Mouse (Mus musculus) T-helper 2 cell (primary cell): Measurements from ENCODE around the gene Ccdc8.

Experiments used
- in situ Hi-C: fragments of 300-600 bp; cut with MboI, MseI; formaldehyde crosslinking; loops from one replicate; pipeline ENCODE4 v1.15.1; 2025; ENCODE audit warnings: high pct_unique_total_duplicates

Ccdc8 gene

DNA sequence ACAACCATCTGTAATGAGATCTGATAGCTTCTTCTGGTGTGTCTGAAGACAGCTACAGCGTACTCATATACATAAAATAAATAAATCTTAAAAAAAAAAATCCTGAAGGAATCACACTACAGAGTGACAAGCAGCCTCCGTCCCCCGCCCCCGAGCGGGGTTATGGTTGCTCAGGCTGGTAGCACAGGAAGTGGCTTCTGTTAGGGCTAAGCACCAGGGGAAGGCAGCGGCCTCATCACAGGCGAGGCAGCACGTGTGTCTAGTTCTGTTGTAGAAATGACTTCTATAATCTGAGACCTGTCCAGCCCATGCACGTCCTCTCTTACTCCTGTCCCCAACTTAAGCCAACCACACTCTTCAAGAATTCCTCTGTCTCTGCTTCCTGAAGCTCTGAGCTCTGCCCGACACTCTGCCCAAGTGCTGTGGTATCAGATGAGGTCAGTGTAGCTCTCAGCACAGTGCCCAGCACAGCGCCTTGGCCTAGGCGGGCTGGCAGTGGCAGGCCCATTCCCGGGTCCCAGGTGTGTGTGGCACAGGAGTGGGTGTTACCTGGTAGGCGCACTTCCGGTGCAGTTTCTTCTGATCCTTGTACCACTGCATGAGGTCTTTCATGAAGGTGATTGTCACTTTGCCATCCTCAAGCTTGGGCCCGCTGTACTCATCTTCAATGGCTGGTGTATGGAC, 17.0 kb downstream of the Ccdc8 start:
- in situ Hi-C loops: no loop called here

- in situ Hi-C loops: no loop called here
These were observed 17.5 kb downstream of the Ccdc8 start for GRCm38 (mm10) chr7:17010010-17010347.

GRCm38 (mm10) chr7:17011909-17012590, 19.5 kb downstream of the Ccdc8 start:
- in situ Hi-C loops: no loop called here

DNA sequence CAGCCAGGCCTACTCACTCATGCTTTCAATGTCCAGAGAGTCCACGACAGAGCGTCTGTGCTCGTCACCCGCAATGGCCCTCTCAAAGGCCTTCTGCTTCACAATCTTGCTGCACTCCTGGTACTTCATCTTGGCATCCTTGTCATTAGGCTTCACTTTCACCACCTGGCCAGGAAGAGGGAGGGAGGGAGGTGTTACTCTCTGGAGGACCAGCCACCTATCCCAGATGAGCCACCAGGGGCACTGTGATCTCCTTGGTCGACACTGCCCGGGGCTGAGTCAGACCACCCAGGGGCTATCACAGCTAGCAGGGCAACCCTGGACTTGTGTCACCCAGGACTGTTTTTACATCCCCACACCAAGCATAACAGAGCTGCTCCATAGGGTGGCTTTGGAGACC, 22.9 kb downstream of the Ccdc8 start:
- in situ Hi-C loops: no loop called here

GRCm38 (mm10) chr7:17017036-17017435, 24.5 kb downstream of the Ccdc8 start:
- in situ Hi-C loops: no loop called here

- in situ Hi-C loops: no loop called here
These were observed 25.4 kb downstream of the Ccdc8 start for GRCm38 (mm10) chr7:17017921-17018320.

DNA sequence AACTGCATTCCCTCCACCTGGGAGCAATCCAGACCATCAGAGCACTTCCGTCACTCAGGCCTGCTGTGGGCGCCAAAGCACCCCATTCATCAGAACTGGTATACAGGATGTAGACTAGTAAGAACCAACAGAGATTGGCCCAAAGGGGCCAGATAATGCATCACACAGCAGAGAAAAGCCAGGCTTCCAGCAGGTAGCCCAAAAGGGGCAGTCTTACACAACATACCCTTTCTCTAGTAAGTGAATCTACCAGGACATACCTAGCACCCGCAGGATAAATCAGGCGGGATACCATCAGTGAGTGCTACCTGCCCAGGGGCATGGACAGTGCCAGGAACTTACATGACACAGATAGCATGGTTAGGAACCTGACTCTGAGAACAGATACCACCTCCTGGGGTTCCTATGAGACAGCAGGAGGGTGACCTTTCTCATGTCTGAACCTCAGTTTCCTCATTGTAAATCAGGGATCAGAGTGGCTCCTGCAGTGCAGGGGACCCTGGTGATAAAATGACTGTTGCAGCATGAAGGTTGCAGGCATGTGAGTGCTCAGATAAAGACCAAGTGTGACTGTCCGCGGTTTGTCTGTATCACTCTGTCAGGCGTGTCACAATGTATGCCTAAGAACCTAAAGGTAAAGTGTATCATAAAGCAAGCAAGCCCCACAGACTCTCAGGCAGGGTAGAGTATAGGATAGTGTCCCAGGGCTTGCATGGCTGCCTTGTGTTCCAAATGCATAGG, 27.1 kb downstream of the Ccdc8 start:
- in situ Hi-C loops: no loop called here

GRCm38 (mm10) chr7:17022176-17022575, 29.7 kb downstream of the Ccdc8 start:
- in situ Hi-C loops: no loop called here

DNA sequence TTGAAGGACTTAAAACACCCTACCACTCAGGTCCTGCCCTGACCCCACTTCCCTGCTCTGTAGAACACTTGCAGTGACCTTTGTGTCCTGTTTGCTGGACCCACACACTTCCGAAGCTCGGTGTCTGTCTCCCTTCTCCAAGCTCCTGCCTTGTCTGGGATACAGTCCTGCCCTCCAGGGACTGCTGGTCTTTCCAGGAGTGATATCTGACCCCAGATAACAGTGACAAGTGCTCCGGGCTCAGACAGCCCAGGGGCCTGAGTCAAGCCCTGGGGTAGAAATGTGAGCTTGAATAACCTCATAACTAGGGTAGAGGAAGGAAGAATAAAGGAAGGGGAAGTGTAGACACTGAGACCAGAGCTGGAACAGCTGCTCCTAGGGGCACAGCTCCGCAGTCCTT, 31.2 kb downstream of the Ccdc8 start:
- in situ Hi-C loops: no loop called here

- in situ Hi-C loops: no loop called here
These were observed 31.6 kb downstream of the Ccdc8 start for GRCm38 (mm10) chr7:17024141-17024540.

GRCm38 (mm10) chr7:17024814-17025504, 32.5 kb downstream of the Ccdc8 start:
- in situ Hi-C loops: no loop called here

DNA sequence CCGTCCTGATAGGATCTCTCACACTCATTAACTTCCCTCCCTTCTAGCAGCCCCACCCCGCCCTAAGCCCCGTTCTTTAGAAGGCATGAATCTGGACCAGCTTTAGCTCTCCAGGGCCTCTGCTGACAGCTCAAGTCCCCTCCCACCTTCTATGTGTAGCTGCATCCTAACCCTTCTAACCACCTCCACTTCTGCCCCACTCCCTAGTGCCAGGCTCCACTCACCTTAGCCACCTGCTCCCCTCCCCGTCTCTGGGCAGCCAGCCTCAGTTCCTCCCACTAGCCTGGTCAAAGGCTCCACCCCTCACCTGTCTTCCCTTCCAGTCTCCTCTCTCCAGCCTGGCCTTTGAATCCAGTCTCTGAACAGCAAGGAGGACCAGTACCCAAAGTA, 33.0 kb downstream of the Ccdc8 start:
- in situ Hi-C loops: no loop called here

DNA sequence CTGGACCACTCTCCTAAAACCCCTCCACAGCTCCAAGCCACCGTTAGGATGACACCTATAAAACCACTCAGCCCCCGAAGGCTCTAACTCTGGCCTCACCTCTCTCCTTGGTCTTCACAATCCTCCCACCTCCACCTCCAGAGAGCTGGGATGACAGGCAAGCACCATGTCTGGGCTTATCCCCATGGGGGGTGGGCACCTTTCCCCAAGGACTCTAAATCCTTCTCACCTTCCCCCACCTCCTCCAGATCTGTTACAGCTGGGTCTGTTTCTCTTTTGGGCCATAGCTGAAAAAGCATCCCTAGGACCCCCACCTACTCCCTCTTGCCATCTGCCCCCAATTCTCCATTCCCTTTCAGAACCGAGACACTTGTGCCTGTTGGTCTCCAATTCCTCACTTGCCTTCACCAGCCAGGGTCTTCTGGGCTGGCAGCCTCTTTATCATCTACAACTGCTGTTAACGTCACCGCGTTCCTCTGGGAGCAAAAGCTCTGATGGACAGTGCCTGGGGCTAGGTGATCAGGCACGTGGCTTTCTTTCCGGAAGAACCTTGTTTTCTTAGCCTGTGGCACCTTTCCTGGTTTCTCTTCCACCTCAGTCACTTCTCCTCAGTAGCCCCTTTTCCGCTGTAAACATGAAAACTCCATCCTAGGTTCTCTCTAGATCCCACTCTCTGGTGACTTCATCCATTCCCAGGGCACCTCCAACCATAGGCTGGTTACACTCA, 33.6 kb downstream of the Ccdc8 start:
- in situ Hi-C loops: no loop called here

DNA sequence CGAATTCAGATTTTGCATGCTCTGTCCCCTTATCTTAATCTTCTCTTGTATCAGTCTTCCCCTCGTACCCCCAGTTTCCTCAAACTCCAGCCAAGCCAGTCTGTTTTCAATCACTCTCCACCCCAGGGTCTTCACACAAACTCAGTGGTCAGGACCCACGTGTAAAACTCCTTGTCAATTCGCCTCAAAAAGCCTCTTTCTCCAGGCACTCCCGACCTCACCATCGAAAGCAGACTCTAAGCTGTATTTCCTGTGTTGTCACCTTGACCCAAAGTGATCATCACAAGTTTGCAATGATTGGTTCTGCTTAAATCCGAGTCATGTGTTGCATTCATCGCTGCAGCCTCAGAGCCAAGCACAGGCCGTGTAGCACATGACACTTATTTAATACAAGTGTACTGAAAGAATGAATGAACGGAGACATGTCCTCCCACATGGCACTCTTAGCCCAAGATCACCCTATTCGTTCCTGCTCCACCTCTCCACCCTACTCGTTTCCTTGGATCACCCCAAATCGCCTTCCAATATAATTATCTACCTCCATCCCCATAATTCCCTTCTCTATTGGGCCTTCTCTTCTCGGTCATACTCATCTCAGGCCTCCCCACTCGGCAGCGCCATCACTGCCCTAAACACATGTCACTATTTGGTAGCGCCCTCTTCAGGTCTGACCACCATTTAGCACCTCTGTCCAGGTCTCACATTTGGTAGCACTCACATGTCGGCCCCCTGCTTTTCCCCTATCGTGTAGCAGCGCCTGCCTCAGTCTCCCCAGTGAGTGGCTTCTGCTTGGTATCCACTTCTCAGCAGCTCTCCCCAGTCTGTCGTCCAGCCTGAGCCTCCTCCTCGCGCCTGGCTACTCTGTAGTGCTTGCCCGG, 34.4 kb downstream of the Ccdc8 start:
- in situ Hi-C loops: no loop called here

DNA sequence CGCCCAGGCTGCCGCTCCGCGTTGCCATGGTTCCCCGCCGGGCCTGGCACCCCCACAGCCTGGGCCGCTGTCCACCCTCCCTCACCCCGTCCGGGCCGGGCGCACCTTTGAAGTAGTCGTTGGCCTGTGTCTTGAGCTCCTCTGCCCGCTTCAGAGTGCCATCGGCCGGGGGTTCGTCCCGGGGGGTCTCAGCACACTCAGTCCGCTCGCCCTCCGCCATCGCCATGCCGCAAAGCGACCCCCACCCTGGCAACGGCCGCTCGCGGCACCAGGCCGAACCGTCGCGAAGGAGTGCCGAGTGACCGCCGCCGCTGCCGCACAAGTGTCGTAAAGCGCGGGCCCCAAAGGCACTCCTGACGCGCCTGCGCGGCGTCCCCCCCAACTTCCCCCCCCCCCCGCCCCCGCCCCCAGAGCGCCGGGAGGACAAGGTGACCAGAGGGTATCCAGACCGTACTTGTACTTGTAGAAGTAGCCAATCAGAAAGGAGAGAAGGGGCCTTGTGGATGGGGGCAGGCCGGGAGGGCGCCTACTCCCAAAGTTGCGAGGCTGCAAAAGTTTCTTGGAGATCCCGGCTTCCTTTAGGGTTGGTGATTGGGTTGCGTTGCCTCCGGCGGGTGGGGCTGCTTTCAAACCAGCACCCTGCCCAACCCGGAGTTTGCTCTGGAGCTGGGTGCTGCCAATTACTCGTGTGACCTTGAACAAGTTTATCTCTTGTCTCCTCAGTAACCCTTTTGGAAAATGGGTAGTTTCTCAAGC, 35.3 kb downstream of the Ccdc8 start, which contains the start of gene Ppp5c:
TSS of gene Ppp5c (minus strand) at position 337 of the 756 bp plus-strand sequence.
- in situ Hi-C loops: no loop called here

- in situ Hi-C loops: no loop called here
These were observed 36.4 kb downstream of the Ccdc8 start for GRCm38 (mm10) chr7:17028923-17029322.

DNA sequence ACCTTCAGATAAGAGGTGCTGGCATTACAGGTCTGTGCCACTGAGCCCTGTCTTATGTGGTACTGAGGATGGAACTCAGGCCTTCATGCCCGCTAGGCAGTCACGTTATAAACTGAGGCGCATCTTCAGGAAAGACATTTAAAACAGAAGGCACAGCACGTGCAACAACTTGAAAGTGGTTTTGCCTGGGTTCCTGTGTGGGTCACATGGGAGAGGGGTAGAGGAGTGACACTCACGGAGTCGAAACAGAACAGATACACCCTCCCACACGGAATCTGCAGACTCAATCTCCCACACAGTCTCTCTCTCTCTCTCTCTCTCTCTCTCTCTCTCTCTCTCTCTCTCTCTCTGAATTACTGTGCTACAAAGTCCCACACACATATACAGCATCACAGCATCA, 37.7 kb downstream of the Ccdc8 start:
- in situ Hi-C loops: no loop called here

DNA sequence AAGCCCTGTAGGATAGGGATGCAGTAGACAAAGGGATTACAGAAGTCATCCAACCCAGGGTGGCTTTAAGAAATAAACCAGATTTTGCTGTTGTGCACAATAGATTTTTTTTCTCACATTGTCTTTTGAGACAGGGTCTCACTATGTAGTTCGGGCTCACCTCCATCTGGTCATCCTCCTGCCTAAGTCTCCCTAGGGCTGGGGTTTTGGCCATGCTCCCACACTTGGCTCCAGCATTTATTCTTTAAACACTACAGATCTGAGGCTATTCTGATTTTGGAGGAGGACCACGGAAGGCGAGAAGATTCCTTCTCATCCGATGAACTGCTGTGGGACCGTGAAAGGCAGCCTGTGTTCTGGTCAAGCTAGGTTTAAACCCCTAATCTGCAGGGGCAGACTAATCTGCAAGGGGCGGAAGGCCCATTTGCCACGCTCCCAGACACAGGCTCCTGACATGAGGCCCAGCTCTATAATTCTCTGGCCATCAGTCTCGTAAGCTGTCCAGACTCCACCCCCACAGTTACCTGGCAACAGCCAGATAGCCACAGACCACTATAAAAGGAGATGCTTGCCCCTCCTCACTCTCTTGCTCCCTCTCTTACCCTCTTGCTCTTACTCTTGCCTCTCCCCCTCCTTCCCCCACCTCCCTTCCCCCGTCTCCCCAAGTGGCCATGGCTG, 45.6 kb downstream of the Ccdc8 start:
- in situ Hi-C loops: no loop called here

DNA sequence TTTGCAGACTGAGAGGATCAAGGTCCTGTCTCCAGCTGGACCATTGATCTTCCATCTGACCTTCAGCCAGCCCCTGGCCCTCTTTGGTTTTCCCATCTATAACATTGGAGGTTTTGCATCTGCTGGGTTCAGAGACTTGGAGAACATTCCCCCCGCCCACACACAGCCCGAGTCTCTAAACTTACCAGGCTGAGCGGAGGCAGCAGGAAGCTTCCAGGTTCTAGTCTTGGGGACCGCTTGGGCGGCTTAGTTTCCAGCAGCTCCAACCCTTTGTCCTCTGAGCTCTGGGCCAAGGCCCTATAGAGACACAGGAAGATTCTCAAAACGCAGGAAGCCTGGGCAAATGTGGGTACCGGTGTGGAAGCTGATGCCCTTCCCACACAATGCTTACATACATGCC, 46.9 kb downstream of the Ccdc8 start:
- in situ Hi-C loops: no loop called here
